Mouse (Mus musculus): Measurements from ENCODE around the gene Cldn12.

DNA sequence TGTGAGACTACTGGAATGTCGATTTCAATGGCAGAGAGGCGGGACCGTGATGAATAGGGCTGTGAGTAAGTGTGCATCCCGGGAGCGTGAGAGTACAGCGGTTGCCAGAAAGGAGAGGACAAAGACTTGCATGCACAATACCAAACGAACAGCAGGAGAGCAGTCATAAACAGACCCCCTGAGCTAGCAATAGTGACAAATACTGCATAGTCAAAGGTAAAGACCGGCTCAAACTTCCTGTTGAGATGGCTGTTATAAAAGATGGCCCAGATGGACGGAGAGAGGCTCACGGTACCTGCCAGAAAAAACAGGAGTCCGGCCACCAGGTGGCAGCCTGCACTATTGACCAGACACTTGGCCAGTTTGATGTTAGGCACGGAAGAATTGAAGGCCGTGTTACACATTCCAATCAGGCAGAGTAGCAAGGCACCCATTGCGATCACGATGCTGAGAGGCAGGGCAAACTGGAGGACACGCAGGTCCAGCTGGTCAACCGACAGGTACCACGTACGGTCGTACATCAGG, 7.0 kb downstream of the Cldn12 start:
- TF ChIP-seq CTCF (IDR thresholded peaks at IDR 0.05; ENCODE audit: extremely low read depth, insufficient read depth, low read length): peak; percentile 48
- TF ChIP-seq POLR2A (IDR thresholded peaks at IDR 0.05; ENCODE audit: extremely low read depth, insufficient read depth, low read length): no peak

All from cortical plate, adult 2 months (tissue).